Mouse (Mus musculus): ENCODE data around the gene Gprin1. TPM values are rescaled to one million over a fixed set of nuclear protein-coding genes. Genes with fewer than 3 reads are reported as not detected.
"Not testable (repeated sequence)": the region's sequence is repeated elsewhere in the genome, so short reads cannot be mapped to it uniquely, and the experiment has no call there.

Gene Gprin1
- under 1 TPM in 2 of 4 experiments, not detected in 2; 0.05 to 0.07 TPM for total RNA-seq (2022)

GRCm38 (mm10) chr13:54749864-54750411 is at the start of gene Gprin1:
TSS of gene Gprin1 (minus strand) at chr13:54749874.
- DNase-seq (ENCODE audit: low spot score in 2 of 2): no peak

- DNase-seq (ENCODE audit: low spot score in 2 of 2): no peak
Measured at GRCm38 (mm10) chr13:54798740-54799139, 49.1 kb upstream of the Gprin1 start.

GRCm38 (mm10) chr13:54797861-54798643 is 48.4 kb upstream of the Gprin1 start:
- DNase-seq (ENCODE audit: low spot score in 2 of 2): no peak

GRCm38 (mm10) chr13:54797356-54797755 is 47.7 kb upstream of the Gprin1 start:
- no peak for DNase-seq (ENCODE audit: low spot score in 2 of 2)

GRCm38 (mm10) chr13:54794843-54795242 is 45.2 kb upstream of the Gprin1 start:
- no peak for DNase-seq (ENCODE audit: low spot score in 2 of 2)

GRCm38 (mm10) chr13:54794002-54794577 is 44.4 kb upstream of the Gprin1 start:
- no peak for DNase-seq (ENCODE audit: low spot score in 2 of 2)

- no peak for DNase-seq (ENCODE audit: low spot score in 2 of 2)
Measured at GRCm38 (mm10) chr13:54792259-54793230, 42.9 kb upstream of the Gprin1 start.

- DNase-seq (ENCODE audit: low spot score in 2 of 2): peak in 1 of 2 experiments; percentile 41
Measured at GRCm38 (mm10) chr13:54789561-54790397, 40.1 kb upstream of the Gprin1 start.

- peak; percentile 99 to 100 for DNase-seq (ENCODE audit: low spot score in 2 of 2)
Measured at GRCm38 (mm10) chr13:54788740-54789560, 39.3 kb upstream of the Gprin1 start, which contains the start of gene Tspan17. TSS of gene Tspan17 (plus strand) at chr13:54789377.

- DNase-seq (ENCODE audit: low spot score in 2 of 2): not testable (repeated sequence)
Measured at GRCm38 (mm10) chr13:54787591-54787990, 37.9 kb upstream of the Gprin1 start.

GRCm38 (mm10) chr13:54783698-54784097 is 34.0 kb upstream of the Gprin1 start, which contains the start of gene Eif4e1b:
TSS of gene Eif4e1b (plus strand) at chr13:54783998.
- DNase-seq (ENCODE audit: low spot score in 2 of 2): no peak

- no peak for DNase-seq (ENCODE audit: low spot score in 2 of 2)
Measured at GRCm38 (mm10) chr13:54783235-54783634, 33.6 kb upstream of the Gprin1 start.

- no peak for DNase-seq (ENCODE audit: low spot score in 2 of 2)
Measured at GRCm38 (mm10) chr13:54781086-54781485, 31.4 kb upstream of the Gprin1 start.

- peak in 1 of 2 experiments; percentile 42 for DNase-seq (ENCODE audit: low spot score in 2 of 2)
Measured at GRCm38 (mm10) chr13:54780592-54780991, 30.9 kb upstream of the Gprin1 start.

- no peak for DNase-seq (ENCODE audit: low spot score in 2 of 2)
Measured at GRCm38 (mm10) chr13:54767012-54767411, 17.3 kb upstream of the Gprin1 start.

- DNase-seq (ENCODE audit: low spot score in 2 of 2): peak; percentile 10 to 27
Measured at GRCm38 (mm10) chr13:54766192-54766768, 16.6 kb upstream of the Gprin1 start, which contains the start of gene Sncb. TSS of gene Sncb (minus strand) at chr13:54766595.

- no peak for DNase-seq (ENCODE audit: low spot score in 2 of 2)
Measured at GRCm38 (mm10) chr13:54765281-54766191, 15.9 kb upstream of the Gprin1 start.

- DNase-seq (ENCODE audit: low spot score in 2 of 2): no peak
Measured at GRCm38 (mm10) chr13:54760906-54761305, 11.2 kb upstream of the Gprin1 start.

Measured in gastrocnemius, adult 8-10 months (tissue).